Mouse (Mus musculus): Measurements from ENCODE around the gene Scd2.
A peak's percentile ranks its signal among the peaks of the same experiment; 100 is the strongest.
"Not testable (repeated sequence)": the region's sequence is repeated elsewhere in the genome, so short reads cannot be mapped to it uniquely, and the experiment has no call there.

The Scd2 gene

DNA sequence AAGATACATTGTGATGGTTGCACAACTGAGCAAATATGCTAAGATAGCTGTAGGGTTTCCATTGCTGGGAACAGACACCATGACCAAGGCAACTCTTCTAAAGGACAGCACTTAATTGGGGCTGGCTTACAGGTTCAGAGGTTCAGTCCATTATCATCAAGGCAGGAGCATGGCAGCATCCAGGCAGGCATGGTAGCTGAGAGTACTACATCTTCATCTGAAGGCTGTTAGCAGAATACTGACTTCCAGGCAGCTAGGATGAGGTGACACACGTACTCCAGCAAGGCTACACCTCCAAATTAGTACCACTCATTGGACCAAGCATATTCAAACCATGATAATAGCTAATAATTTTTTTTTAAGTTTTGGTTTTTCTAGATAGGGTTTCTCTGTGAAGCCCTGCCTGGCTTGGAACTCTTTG, 16.7 kb downstream of the Scd2 start:
- DNase-seq (ENCODE audit: inconsistent age in 2 of 2, low spot score in 1 of 2), result not testable (repeated sequence)

DNA sequence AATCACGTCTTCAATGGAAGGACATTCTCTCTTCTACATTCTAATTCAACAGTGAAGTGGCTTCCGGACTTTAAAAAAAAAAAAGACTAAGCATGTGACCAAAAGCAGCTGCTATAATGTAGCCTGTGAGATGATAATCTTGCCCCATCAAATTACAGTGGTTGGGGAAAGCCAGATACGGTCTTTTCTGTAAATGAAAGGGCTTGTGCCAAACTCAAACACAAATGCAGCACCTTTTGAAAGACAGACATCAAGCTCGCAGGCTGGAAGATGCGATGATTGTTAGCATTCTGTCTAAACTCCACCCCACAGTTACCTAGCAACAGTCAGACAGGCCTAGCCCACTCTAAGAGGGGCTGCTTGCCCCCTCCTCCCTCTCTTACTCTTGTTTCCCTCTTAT, 17.3 kb downstream of the Scd2 start:
- no peak for DNase-seq (ENCODE audit: inconsistent age in 2 of 2, low spot score in 1 of 2)

DNA sequence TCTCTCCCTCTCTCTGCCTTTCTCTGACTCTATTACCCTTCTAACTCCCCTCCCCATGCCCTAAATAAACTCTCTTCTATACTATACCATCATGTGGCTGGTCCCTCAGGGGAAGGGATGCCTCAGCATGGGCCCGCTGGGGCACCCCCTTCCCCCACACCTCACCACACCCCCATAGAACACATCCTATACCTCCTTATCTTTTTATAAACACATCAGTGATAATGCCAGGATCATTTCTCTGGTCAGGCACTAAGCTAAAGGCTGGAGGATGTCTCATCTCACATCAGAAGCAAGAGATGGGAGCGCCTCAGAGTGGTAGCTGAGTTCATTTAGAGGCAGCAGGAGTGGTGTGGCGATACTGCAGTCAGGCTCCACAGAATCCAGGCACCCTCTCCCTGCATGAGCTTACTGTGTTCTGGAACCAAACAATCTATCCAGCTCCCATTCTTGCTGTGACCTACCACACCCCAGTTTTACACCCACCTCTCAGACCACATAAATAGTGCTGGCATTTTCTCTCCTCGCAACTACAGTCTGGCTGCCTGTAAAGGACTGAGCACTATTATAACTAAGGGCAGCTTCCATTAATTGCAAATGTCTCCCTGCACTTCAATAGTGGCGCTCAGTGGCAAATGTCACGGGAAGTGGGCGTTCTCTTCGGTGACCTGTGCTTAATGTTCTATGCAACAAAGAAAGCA, 18.0 kb downstream of the Scd2 start:
- DNase-seq (ENCODE audit: inconsistent age in 2 of 2, low spot score in 1 of 2), result no peak

DNA sequence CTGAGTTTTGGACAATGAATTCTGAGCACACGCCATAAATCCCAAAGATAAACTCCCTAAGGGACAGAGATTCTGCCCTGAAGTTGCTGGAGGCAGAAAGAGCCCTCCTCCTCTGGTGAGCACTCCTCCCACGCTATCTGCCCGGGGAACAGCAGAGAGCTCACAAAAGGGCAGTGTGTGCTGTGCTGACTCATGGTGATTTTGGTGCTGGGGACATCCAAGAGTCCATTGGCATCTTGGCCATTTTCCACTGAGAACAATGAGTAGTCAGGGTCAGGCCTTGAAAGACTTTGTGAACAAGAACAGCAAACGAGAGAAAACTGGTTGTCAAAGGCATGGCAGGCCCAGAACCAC, 18.5 kb downstream of the Scd2 start:
- peak; percentile 90 to 92 for DNase-seq (ENCODE audit: inconsistent age in 2 of 2, low spot score in 1 of 2)

DNA sequence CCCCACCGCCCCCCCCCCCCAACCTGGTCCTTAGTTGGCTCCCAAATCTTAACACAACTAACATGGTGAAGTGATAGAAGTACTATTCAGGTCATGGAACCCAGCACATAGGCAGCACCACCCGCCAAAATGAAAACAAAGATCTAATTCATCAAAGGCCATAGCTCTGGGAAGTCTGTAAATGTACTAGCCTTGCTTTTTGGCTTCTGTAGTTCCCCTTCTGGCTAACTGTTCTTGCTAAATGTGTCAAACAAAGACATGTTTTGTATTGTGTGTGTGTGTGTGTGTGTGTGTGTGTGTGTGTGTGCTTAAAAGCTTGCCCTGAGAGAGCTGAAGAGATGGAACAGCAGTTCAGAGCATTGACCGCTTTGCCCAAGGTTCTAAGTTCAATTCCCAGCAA, 19.6 kb downstream of the Scd2 start:
- no peak for DNase-seq (ENCODE audit: inconsistent age in 2 of 2, low spot score in 1 of 2)

DNA sequence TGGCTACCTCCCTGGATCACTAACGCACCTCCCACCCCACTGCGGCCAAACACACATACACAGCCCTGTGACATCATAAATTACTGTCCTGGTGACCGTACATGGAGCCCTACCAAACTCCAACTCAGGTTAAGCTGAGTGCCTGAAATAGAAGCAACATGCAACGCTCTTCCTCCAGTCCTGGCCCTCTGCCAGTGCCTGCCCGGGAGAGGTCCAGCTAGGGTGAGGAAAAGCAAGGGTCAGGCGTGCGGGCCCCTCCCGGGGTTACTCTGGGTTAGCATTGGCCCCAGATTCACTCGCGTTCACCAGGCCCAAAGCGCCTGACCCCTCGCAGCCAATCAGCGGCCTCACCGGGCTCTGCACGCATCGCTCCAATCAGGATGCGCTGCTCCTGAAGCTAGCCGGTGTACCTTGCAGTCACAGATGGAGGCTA, 20.9 kb downstream of the Scd2 start:
- DNase-seq (ENCODE audit: inconsistent age in 2 of 2, low spot score in 1 of 2), result peak; percentile 94 to 98

DNA sequence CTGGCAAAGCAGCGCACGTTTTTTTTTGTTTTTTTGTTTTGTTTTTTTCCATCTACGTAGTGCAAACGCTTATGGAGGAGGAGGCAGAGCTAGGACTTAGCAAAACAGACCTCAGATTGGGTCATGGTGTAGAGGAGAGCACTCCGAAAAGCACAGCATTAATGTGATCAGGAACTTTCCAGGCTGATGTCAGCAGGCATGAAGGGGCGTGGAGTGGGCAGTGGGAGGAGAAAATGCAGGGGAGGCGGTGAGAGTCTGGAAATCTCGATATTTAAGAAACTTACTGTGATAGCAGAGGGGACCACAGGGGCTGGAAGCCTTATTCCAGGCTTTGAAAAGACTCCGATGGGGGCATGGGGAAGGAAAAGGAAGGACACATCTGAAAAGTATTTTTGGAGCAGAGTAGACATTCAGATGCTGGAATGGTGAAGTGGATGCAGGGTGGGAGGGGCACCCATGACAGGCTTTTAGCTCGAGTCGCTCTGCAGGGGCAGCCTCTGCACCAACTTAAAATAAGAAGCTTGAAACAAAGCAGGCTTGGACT, 21.5 kb downstream of the Scd2 start:
- peak; percentile 87 to 95 for DNase-seq (ENCODE audit: inconsistent age in 2 of 2, low spot score in 1 of 2)

DNA sequence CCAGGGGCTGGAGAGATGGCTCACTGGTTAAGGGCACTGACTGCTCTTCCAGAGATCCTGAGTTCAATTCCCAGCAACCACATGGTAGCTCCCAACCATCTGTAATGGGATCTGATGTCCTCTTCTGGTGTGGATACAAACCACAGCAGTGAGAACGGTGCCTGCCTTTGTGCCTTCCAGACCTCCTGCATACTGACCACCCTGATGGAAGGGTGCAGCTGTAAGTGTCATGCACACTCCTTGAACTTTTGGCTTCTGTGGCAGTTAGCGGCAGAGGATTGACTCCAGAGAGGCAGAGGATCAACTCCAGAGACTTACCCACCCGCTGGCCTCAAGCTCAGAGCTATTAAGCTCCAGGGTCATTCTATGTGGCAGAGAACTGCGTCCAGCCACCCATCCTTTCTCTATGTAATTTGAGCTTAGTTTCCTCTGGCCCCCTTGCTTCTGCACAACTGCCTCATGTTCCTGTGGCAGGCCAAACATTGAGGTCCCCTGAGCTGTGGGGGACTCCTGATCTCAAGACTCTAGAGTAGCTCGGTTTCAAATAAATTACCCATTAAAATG, 23.4 kb downstream of the Scd2 start:
- no peak for DNase-seq (ENCODE audit: inconsistent age in 2 of 2, low spot score in 1 of 2)

DNA sequence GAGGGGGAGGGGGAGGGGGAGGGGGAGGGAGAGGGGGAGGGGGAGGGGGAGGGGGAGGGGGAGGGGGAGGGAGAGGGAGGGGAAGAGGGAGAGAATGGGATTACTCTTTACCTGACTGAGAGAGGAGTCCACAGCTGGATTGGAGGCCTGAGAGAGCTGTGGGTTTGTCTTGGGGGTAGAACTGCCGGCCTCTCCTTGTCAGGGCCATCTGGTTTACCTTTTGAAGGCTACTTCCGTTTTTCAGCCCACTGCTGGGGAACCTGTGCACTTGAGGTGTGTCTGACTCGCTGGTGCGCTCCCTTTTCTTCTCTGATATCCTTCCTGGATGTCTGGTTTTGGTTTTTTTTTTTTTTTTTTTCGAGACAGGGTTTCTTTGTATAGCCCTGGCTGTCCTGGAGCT, 23.9 kb downstream of the Scd2 start:
- no peak for DNase-seq (ENCODE audit: inconsistent age in 2 of 2, low spot score in 1 of 2)

DNA sequence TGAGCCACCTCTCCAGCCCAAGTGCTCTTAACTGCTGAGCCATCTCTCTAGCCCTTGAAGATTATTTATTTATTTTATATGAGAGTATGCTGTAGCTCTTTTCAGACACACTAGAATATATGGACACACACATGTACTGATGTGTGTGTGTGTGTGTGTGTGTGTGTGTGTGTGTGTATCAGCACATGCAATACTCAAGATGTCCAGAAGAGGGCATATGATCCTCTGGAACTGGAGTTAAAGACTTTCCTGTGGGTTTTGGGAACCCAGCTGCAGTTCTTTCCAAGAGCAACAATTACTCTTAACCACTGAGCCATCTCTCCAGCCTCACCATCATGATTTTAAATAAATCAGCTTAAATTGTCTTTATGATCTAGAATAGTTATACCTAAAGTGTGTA, 25.1 kb downstream of the Scd2 start:
- DNase-seq (ENCODE audit: inconsistent age in 2 of 2, low spot score in 1 of 2), result no peak

DNA sequence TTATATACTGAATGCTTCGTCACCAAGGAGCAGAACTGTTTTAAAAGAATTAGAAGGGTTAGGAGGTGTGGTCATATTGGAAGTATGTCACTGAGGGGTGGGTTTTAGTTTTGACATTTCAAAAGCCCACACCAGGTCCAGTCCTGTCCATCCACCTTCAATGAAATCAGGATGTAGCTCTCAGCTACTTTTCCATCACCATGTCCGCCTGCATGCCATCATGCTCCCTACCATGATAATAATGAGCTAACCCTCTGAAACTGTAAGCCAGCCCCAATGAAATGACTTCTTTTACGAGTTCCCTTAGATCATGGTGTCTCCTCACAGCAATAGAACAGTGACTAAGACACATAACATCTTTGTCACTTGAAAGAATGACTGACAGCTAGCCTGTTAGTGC, 26.8 kb downstream of the Scd2 start:
- no peak for DNase-seq (ENCODE audit: inconsistent age in 2 of 2, low spot score in 1 of 2)

DNA sequence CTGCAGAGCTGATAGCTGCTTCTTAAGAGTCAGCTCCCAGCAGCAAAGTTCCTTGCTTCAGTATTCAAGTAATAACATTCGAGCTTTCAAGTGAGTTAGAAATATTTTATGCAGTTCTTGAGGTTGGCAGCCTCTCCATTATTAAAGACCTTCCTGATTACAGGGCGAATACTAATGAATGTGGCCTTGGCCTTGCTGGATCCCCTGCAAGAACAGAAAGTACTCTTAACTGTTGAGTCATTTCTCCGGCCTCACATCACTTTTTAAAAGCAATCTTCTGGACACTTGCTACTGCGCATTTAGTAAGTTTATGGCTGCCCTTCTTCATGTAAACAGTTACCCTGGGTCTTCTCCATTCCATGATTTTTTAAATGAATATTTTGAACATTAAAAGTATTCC, 27.7 kb downstream of the Scd2 start:
- DNase-seq (ENCODE audit: inconsistent age in 2 of 2, low spot score in 1 of 2), result peak; percentile 75 to 91

DNA sequence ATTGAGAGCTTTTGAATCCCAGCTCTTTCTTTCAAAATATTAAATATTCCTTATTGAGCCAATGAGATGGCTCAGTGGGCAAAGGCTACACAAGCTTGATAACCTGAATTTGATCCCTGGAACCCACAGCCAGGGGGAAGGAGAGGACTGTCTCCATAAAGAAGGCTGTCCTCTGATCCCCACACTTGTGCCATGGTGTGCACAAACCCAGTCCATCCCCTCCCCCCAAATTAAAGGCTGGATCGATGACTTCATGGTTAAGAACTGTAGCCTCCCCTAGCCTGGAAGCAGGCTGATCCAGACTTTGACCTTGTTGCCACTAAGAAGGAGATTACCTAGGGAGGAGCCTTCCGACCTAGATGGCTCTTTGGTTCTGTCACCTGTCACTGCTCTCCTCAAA, 28.2 kb downstream of the Scd2 start:
- peak in 1 of 2 experiments; percentile 72 for DNase-seq (ENCODE audit: inconsistent age in 2 of 2, low spot score in 1 of 2)

DNA sequence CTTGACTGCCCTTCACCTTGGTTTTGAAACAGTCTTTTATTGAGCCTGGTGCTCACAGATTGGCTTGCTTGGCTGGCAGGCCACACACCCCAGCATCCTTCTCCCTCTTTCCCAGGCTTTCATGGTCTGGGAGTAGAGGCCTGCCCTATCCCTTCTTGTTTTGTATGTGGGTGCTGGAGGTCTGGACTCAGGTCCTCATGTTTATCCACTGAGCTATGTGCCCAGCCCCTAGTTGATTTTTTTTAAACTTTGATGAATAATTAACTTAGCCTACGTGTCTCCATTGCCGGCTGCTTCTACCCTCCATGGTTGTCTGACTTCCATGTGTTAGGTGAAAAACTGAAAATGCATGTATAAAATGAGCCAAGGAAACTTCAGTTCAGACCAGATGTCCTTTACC, 36.1 kb downstream of the Scd2 start:
- DNase-seq (ENCODE audit: inconsistent age in 2 of 2, low spot score in 1 of 2), result no peak

DNA sequence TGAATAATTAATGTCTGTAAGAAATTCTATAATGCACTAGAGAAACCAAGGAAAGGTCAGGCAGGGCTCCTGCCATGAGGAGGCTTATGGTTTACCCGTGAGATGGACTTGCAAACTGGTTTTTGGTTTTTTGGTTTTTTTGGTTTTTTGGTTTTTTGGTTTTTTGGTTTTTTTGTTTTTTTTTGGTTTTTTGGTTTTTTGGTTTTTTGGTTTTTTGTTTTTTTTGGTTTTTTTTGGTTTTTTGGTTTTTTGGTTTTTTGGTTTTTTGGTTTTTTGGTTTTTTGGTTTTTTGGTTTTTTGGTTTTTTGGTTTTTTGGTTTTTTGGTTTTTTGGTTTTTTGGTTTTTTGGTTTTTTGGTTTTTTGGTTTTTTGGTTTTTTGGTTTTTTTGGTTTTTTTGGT, 37.7 kb downstream of the Scd2 start:
- DNase-seq (ENCODE audit: inconsistent age in 2 of 2, low spot score in 1 of 2), result not testable (repeated sequence)

DNA sequence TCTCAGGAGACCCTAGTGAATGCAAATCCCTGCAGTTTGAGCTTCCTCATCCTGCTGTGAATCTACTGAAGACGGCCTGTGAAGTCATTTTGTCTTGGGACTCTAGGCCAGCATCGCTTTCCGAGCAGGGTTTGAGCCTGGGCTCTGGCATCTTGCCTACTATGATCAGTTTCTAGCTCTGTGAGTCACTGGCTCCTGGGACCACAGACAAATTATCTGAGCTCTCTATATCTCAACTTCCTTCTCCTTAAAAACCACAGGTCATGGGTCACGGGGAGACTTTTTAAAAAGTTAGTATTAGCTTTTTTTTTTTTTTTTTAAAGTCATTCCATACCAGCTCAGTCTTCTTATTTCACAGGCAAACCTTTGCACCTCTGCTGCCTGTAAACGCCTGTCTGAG, 38.4 kb downstream of the Scd2 start:
- DNase-seq (ENCODE audit: inconsistent age in 2 of 2, low spot score in 1 of 2), result peak; percentile 68 to 73

DNA sequence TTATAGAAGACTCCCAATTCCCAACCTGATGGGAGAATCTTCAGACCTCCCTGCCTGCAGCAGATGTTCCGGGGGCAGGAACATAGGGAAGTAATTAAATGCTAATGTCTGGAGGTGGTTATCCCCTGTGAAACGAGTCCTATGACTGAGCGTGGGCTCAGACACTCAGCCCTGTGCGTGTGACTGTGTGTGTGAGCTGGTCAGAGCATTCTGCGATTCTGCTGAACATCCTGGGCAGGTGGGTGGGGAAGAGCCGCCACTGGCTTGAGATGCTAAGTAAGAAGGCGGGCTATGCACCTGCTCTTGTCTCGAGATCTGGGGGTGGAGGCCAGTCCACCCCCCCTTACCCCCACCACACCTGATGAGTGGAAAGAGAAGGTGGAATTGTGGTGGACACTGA, 38.9 kb downstream of the Scd2 start:
- DNase-seq (ENCODE audit: inconsistent age in 2 of 2, low spot score in 1 of 2), result no peak

DNA sequence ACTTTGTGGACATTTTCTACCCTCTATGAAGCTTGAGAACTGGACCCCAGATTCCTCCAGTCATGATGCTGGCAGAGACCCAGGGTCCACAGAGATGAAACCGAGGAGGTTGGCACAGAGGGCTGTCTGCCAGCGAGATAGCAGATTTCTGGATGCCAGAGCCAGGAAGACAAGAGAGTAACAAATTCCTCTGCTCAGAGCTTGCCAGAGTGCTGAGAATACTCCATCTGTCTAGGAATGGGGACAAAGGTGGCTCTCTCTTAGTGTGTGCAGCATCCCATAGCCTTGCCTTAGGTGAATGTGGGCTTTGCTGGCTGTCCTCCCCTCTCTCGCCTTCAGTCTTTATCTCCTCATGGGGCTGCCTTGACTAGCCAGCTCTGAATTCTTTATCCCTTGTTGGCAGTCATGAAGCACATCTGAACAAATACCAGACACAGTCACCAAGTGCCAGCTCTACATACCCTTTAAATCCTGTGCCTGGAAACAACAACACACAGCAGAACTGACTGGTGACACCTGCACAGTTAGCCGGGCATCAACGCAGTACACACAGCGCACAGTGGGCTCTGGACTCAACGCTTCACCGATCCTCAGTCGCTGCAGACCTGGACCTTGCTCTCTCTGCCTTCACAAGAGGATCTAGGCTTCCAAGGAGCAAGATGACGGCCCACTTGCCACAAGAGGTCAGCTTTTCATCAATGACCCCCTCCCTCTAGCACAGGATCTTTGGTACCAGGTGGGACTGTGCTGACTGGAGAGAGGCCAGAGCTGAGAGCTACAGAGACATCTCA, 39.6 kb downstream of the Scd2 start, which contains the start of gene Scd4:
Gene Scd4 (plus strand): TSS at position 260 of the 791 bp plus-strand sequence.
- DNase-seq (ENCODE audit: inconsistent age in 2 of 2, low spot score in 1 of 2), result peak; percentile 71 to 77

DNA sequence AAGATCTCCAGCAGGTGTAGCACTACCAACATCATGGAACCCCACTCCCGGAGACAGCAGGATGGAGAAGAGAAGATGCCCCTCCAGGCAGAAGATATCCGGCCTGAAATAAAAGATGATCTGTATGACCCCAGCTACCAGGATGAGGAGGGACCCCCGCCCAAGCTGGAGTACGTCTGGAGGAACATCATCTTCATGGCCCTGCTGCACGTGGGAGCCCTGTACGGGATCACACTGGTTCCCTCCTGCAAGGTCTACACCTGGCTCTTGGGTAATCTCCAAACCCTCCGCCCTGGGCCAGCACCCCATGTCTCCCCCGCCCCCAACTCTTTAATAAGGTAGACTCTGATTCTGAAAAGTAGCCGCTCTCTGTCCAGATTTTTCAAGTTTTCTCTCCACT, 40.5 kb downstream of the Scd2 start:
- no peak for DNase-seq (ENCODE audit: inconsistent age in 2 of 2, low spot score in 1 of 2)

DNA sequence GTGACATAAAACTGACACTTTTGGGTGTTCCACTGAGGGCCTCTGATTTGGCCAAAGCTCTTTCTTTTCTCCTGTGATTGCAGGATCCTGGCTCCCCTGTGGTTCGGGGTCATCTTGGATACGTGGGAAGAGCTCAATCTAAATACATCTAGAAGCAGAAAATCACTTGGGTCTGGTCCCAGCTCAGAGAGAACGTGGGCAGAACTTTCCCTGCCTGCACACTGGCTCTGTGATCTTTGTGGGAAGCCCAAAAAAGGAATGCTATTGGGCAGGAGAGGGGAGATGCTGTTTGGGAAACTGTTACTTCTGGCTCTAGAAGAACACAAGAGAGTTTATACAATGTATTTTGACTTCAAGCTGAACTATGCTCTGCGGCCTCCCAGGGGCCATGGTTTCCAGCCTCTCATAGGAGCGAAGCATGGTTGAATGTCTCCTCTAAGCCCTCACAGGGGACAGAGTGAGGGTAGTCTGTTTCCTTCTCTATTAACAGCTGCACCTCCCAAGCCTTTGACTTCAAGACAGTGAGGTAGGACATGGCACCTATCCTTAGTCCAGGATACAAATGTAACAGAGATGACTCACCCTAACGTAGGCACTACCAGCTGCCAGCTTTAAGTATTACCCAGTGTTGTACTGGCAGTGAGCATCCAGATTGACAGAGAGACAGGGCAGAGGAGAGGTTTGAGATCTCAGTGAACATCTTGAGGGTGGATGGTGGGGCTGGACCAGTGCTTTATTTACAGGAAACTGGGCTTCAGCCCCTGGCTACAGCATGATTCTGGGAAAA, 42.6 kb downstream of the Scd2 start:
- DNase-seq (ENCODE audit: inconsistent age in 2 of 2, low spot score in 1 of 2), result no peak

DNA sequence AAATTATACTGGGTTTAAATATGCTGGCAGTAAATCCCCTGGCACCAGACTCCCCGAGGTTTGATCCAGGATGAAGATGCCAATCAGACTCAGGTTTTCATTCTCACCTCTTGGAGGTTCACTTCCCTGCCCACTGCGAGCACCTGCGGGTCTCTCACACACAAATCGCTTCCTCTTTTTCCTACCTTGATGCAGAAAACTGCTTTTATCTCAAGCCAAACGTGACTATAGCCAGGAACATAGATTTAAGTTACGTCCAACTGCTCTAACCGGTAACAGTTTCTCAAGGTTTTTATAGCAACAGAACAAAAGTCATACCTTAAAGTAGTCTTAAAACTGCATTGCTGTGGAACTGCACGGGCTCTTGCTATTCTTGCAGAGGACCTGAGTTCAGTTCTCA, 56.2 kb downstream of the Scd2 start:
- no peak for DNase-seq (ENCODE audit: inconsistent age in 2 of 2, low spot score in 1 of 2)
